ENCODE assay signal across 21 mouse cellular contexts in the genomic region with DNA sequence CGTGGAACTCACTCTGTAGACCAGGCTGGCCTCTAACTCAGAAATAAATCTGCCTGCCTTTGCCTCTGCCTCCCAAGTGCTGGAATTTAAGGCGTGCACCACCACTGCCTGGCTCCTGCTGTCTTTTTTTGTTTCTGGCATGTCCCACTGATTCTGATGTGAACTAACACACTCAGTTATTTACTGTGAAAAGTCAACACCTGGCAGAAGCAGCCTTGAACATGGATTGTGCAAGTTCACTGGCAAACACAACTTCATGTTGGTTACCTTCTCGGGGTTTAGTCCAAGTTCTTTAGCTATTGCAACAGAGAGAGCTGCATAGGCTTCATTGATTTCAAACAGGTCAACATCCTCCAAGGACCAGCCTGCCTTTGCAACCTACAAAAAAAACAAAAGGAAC. TPM values are rescaled to one million over a fixed set of nuclear protein-coding genes. Genes with fewer than 3 reads are reported as not detected.
DNase-seq lines count a peak whose midpoint lies in the region; ATAC-seq and TF ChIP-seq lines count a peak whose summit lies in the region.
"Had no signal": no experiment of that assay in that cellular context is flagged by ENCODE, and none has a peak within 500 bp of the region (broad histone marks: within the 10 kb centered on the region; RNA-seq: fewer than 3 reads in every experiment).

No protein-coding gene starts in this region.

- no peak overlapping the region for H3K4me3 ChIP-seq in ES-Bruce4 (ENCODE audit: low read depth, low read length)
- H3K4me3 ChIP-seq in liver, embryonic 15.5 days (replicated peaks), result no peak overlapping the region
- no peak overlapping the region for H3K4me3 ChIP-seq in hindbrain, embryonic 10.5 days
- H3K4me3 ChIP-seq in hindbrain, postnatal 0 days (ENCODE audit: low read length), result no peak overlapping the region
- H3K4me3 ChIP-seq: embryonic facial prominence, embryonic 15.5 days; gastrocnemius, adult 2 months; heart, embryonic 13.5 days; hindbrain, embryonic 15.5 days; limb, embryonic 13.5 days; midbrain, embryonic 12.5 days; neural tube, embryonic 13.5 days had no signal

- peaks cover 49% of the 10 kb centered on the region for H3K36me3 ChIP-seq in ES-Bruce4 (ENCODE audit: control insufficient read depth, insufficient read depth, low read length, poor library complexity, severe bottlenecking)
- H3K36me3 ChIP-seq in liver, embryonic 15.5 days (replicated peaks), result peaks cover 67% of the 10 kb centered on the region
- H3K36me3 ChIP-seq in hindbrain, embryonic 10.5 days, result peaks cover 84% of the 10 kb centered on the region
- H3K36me3 ChIP-seq in hindbrain, postnatal 0 days (ENCODE audit: insufficient read depth, low read length), result peaks cover 60% of the 10 kb centered on the region

- H3K4me2 ChIP-seq in liver, embryonic 15.5 days, result no peak overlapping the region
- no peak overlapping the region for H3K4me2 ChIP-seq in hindbrain, postnatal 0 days (ENCODE audit: low read depth, low read length)
- H3K4me2 ChIP-seq: embryonic facial prominence, embryonic 15.5 days; heart, embryonic 13.5 days; hindbrain, embryonic 15.5 days; limb, embryonic 13.5 days; midbrain, embryonic 12.5 days; neural tube, embryonic 13.5 days had no signal

- no peak overlapping the region for H3K9ac ChIP-seq in ES-Bruce4 (ENCODE audit: low read depth, poor library complexity, severe bottlenecking)
- no peak overlapping the region for H3K9ac ChIP-seq in liver, embryonic 15.5 days
- H3K9ac ChIP-seq in hindbrain, postnatal 0 days (replicated peaks; ENCODE audit: low read length), result no peak overlapping the region
- H3K9ac ChIP-seq: embryonic facial prominence, embryonic 15.5 days; heart, embryonic 13.5 days; hindbrain, embryonic 15.5 days; limb, embryonic 13.5 days; midbrain, embryonic 12.5 days; neural tube, embryonic 13.5 days had no signal

- WGBS in liver, embryonic 15.5 days (ENCODE audit: insufficient replicate concordance), result 72% methylated on average over 3 of the region's 3 CpGs
- 95% methylated on average over 3 of the region's 3 CpGs for WGBS in hindbrain, embryonic 10.5 days
- 89% methylated on average over 3 of the region's 3 CpGs for WGBS in hindbrain, postnatal 0 days

- H3K4me1 ChIP-seq in ES-Bruce4 (ENCODE audit: control insufficient read depth, insufficient read depth, low read length), result peaks cover 3% of the 10 kb centered on the region
- peaks cover 3% of the 10 kb centered on the region for H3K4me1 ChIP-seq in liver, embryonic 15.5 days (replicated peaks)
- H3K4me1 ChIP-seq in hindbrain, embryonic 10.5 days (replicated peaks), result no peaks in the 10 kb centered on the region
- H3K4me1 ChIP-seq in hindbrain, postnatal 0 days (ENCODE audit: insufficient read depth, low read length), result no peaks in the 10 kb centered on the region
- H3K4me1 ChIP-seq: embryonic facial prominence, embryonic 15.5 days; heart, embryonic 13.5 days; hindbrain, embryonic 15.5 days; limb, embryonic 13.5 days; midbrain, embryonic 12.5 days; neural tube, embryonic 13.5 days had no signal

- peak; percentile 61 for ATAC-seq in liver, embryonic 15.5 days (ENCODE audit: insufficient read depth)
- no peak for ATAC-seq in hindbrain, postnatal 0 days

- TF ChIP-seq EP300 in ES-Bruce4 (IDR thresholded peaks at IDR 0.05; ENCODE audit: insufficient read depth, low read depth, low read length), result no peak

- no peaks in the 10 kb centered on the region for H3K27me3 ChIP-seq in ES-Bruce4 (ENCODE audit: control insufficient read depth, insufficient read depth, low read length, poor library complexity, severe bottlenecking)
- no peaks in the 10 kb centered on the region for H3K27me3 ChIP-seq in liver, embryonic 15.5 days
- no peaks in the 10 kb centered on the region for H3K27me3 ChIP-seq in hindbrain, embryonic 10.5 days (ENCODE audit: insufficient read depth, poor library complexity, severe bottlenecking)
- no peaks in the 10 kb centered on the region for H3K27me3 ChIP-seq in hindbrain, postnatal 0 days (ENCODE audit: insufficient read depth, low read length)
- H3K27me3 ChIP-seq: embryonic facial prominence, embryonic 15.5 days; heart, embryonic 13.5 days; hindbrain, embryonic 15.5 days; limb, embryonic 13.5 days; midbrain, embryonic 12.5 days; neural tube, embryonic 13.5 days had no signal

- H3K27ac ChIP-seq in ES-Bruce4 (ENCODE audit: insufficient read depth, low read length), result 0 out of 2 replicates have a peak overlapping the region, but pooled peaks have one; percentile 33
- peak overlapping the region; percentile 17; the same call in 1 of the 2 replicates for H3K27ac ChIP-seq in liver, embryonic 15.5 days (replicated peaks)
- H3K27ac ChIP-seq in hindbrain, embryonic 10.5 days, result no peak overlapping the region
- H3K27ac ChIP-seq in hindbrain, postnatal 0 days, result no peak overlapping the region
- H3K27ac ChIP-seq: embryonic facial prominence, embryonic 15.5 days; gastrocnemius, adult 2 months; heart, embryonic 13.5 days; hindbrain, embryonic 15.5 days; limb, embryonic 13.5 days; midbrain, embryonic 12.5 days; neural tube, embryonic 13.5 days had no signal

- no peaks in the 10 kb centered on the region for H3K9me3 ChIP-seq in ES-Bruce4 (replicated peaks; ENCODE audit: control insufficient read depth, insufficient read depth, low read length, poor library complexity, severe bottlenecking)
- no peaks in the 10 kb centered on the region for H3K9me3 ChIP-seq in liver, embryonic 15.5 days (replicated peaks)
- no peaks in the 10 kb centered on the region for H3K9me3 ChIP-seq in hindbrain, embryonic 10.5 days
- no peaks in the 10 kb centered on the region for H3K9me3 ChIP-seq in hindbrain, postnatal 0 days (ENCODE audit: low read length)
- H3K9me3 ChIP-seq: embryonic facial prominence, embryonic 15.5 days; heart, embryonic 13.5 days; hindbrain, embryonic 15.5 days; limb, embryonic 13.5 days; midbrain, embryonic 12.5 days; neural tube, embryonic 13.5 days had no signal

- no peak for TF ChIP-seq CTCF in ES-Bruce4 (IDR thresholded peaks at IDR 0.05; ENCODE audit: low read depth, low read length)
- TF ChIP-seq CTCF in hindbrain, postnatal 0 days (IDR thresholded peaks at IDR 0.05; ENCODE audit: low read depth), result no peak

- TF ChIP-seq POLR2A in ES-Bruce4 (IDR thresholded peaks at IDR 0.05; ENCODE audit: insufficient read depth, low read length), result no peak

- DNase-seq in adrenal gland, postnatal 14 days, result peak; percentile 27
- no peak for DNase-seq in adrenal gland, adult 18-20 months (ENCODE audit: low spot score in 2 of 2)
- DNase-seq in fat pad, adult 2 months (ENCODE audit: extremely low read depth, low read depth, low spot score), result peak; percentile 69
- DNase-seq in hindbrain, embryonic 10.5 days (ENCODE audit: low spot score), result no peak
- DNase-seq in hindbrain, postnatal 0 days (ENCODE audit: low spot score), result no peak
- no peak for DNase-seq in urinary bladder, postnatal 36 days (ENCODE audit: low spot score in 2 of 2)
- DNase-seq: cerebellum, adult 18-20 months; cerebellum, postnatal 36 days; gastrocnemius, adult 2 months; layer of hippocampus, postnatal 36 days; right cerebral cortex, postnatal 14 days had no signal

RNA-seq across cellular contexts. Expression of a gene that starts 8.9 kb away (rescaled TPM):
- 84.1 and 86.9 TPM in 2 replicates for total RNA-seq in adrenal gland, postnatal 14 days (2021)
- total RNA-seq in adrenal gland, adult 18-20 months (2021), result 10 to 100 TPM; 69.9 to 72.7 TPM
- 63.7 and 71.6 TPM in 2 replicates for polyA plus RNA-seq in ES-Bruce4 (2011; ENCODE audit: insufficient read depth, insufficient read length, low read depth, missing spikeins)
- polyA plus RNA-seq in liver, embryonic 15.5 days (2015; fragmentation: Nextera tagmentation; extraction: Ambion mirVana), result 86.0 and 95.2 TPM in 2 replicates
- 175 and 190 TPM in 2 replicates for polyA plus RNA-seq in hindbrain, embryonic 10.5 days (2016; fragmentation: Nextera tagmentation; extraction: Ambion mirVana)
- total RNA-seq in hindbrain, postnatal 0 days (2014; rRNA removed), result 34.1 and 46.9 TPM in 2 replicates
- polyA plus RNA-seq in hindbrain, postnatal 0 days (2015; fragmentation: Nextera tagmentation; extraction: Ambion mirVana), result 116 and 123 TPM in 2 replicates

RNA-seq across cellular contexts. Expression of a gene that starts 9.5 kb away (rescaled TPM):
- total RNA-seq in adrenal gland, postnatal 14 days (2021), result 232 and 252 TPM in 2 replicates
- total RNA-seq in adrenal gland, adult 18-20 months (2021), result 100 to 1,000 TPM; 233 to 235 TPM
- polyA plus RNA-seq in ES-Bruce4 (2011; ENCODE audit: insufficient read depth, insufficient read length, low read depth, missing spikeins), result 618 and 673 TPM in 2 replicates
- 185 and 211 TPM in 2 replicates for polyA plus RNA-seq in liver, embryonic 15.5 days (2015; fragmentation: Nextera tagmentation; extraction: Ambion mirVana)
- 430 and 490 TPM in 2 replicates for polyA plus RNA-seq in hindbrain, embryonic 10.5 days (2016; fragmentation: Nextera tagmentation; extraction: Ambion mirVana)
- total RNA-seq in hindbrain, postnatal 0 days (2014; rRNA removed), result 310 and 510 TPM in 2 replicates
- polyA plus RNA-seq in hindbrain, postnatal 0 days (2015; fragmentation: Nextera tagmentation; extraction: Ambion mirVana), result 350 TPM in 2 replicates

RNA-seq across cellular contexts. Expression of a gene that starts 15.0 kb away (rescaled TPM):
- 2.6 and 4.6 TPM in 2 replicates for total RNA-seq in adrenal gland, postnatal 14 days (2021)
- 1 to 10 TPM; 3.3 to 5.5 TPM for total RNA-seq in adrenal gland, adult 18-20 months (2021)
- polyA plus RNA-seq in ES-Bruce4 (2011; ENCODE audit: insufficient read depth, insufficient read length, low read depth, missing spikeins), result 31.8 and 33.5 TPM in 2 replicates
- polyA plus RNA-seq in liver, embryonic 15.5 days (2015; fragmentation: Nextera tagmentation; extraction: Ambion mirVana), result 0.40 and 0.45 TPM in 2 replicates
- polyA plus RNA-seq in hindbrain, embryonic 10.5 days (2016; fragmentation: Nextera tagmentation; extraction: Ambion mirVana), result 2.4 and 2.9 TPM in 2 replicates
- 0.94 and 2.4 TPM in 2 replicates for total RNA-seq in hindbrain, postnatal 0 days (2014; rRNA removed)
- 1.8 and 2.0 TPM in 2 replicates for polyA plus RNA-seq in hindbrain, postnatal 0 days (2015; fragmentation: Nextera tagmentation; extraction: Ambion mirVana)

RNA-seq across cellular contexts. Expression of a gene that starts 15.4 kb away (rescaled TPM):
- total RNA-seq in adrenal gland, postnatal 14 days (2021), result 1.6 and 21.6 TPM in 2 replicates
- 1 to 10 TPM in 1 of 2 experiments, under 1 TPM in 1; 0.86 to 1.4 TPM for total RNA-seq in adrenal gland, adult 18-20 months (2021)
- polyA plus RNA-seq in ES-Bruce4 (2011; ENCODE audit: insufficient read depth, insufficient read length, low read depth, missing spikeins), result 0.90 TPM in 1 of 2 replicates, not detected in the other
- 10.0 and 13.2 TPM in 2 replicates for polyA plus RNA-seq in liver, embryonic 15.5 days (2015; fragmentation: Nextera tagmentation; extraction: Ambion mirVana)
- polyA plus RNA-seq in hindbrain, embryonic 10.5 days (2016; fragmentation: Nextera tagmentation; extraction: Ambion mirVana), result 0.60 and 0.84 TPM in 2 replicates
- total RNA-seq in hindbrain, postnatal 0 days (2014; rRNA removed), result 0.36 and 0.94 TPM in 2 replicates
- polyA plus RNA-seq in hindbrain, postnatal 0 days (2015; fragmentation: Nextera tagmentation; extraction: Ambion mirVana), result 0.75 and 0.91 TPM in 2 replicates
- total RNA-seq: gastrocnemius, adult 2 months; heart, postnatal 25 days had no signal
- polyA plus RNA-seq: spleen, adult 2 months had no signal

RNA-seq across cellular contexts. Expression of a gene that starts 35.5 kb away (rescaled TPM):
- total RNA-seq in adrenal gland, postnatal 14 days (2021), result 90.9 and 102 TPM in 2 replicates
- total RNA-seq in adrenal gland, adult 18-20 months (2021), result 100 to 1,000 TPM in 1 of 2 experiments, 10 to 100 TPM in 1; 78.2 to 190 TPM
- polyA plus RNA-seq in ES-Bruce4 (2011; ENCODE audit: insufficient read depth, insufficient read length, low read depth, missing spikeins), result 104 and 106 TPM in 2 replicates
- 93.7 and 101 TPM in 2 replicates for polyA plus RNA-seq in liver, embryonic 15.5 days (2015; fragmentation: Nextera tagmentation; extraction: Ambion mirVana)
- 384 and 451 TPM in 2 replicates for polyA plus RNA-seq in hindbrain, embryonic 10.5 days (2016; fragmentation: Nextera tagmentation; extraction: Ambion mirVana)
- 155 and 161 TPM in 2 replicates for total RNA-seq in hindbrain, postnatal 0 days (2014; rRNA removed)
- 212 and 215 TPM in 2 replicates for polyA plus RNA-seq in hindbrain, postnatal 0 days (2015; fragmentation: Nextera tagmentation; extraction: Ambion mirVana)

Comparison
In these comparisons a context has a peak if more than half of its experiments do, and no peak if none do; other contexts are left out.
1. DNase-seq: peak in adrenal gland, postnatal 14 days (single experiment) and fat pad, adult 2 months (single experiment); none in adrenal gland, adult 18-20 months (0 of 2), hindbrain, embryonic 10.5 days (single experiment), hindbrain, postnatal 0 days (single experiment) and urinary bladder, postnatal 36 days (0 of 2).
2. H3K27ac ChIP-seq: peak in ES-Bruce4 (single experiment) and liver, embryonic 15.5 days (single experiment); none in hindbrain, embryonic 10.5 days (single experiment) and hindbrain, postnatal 0 days (single experiment).